Comparison of ENCODE assay signal across 8 mouse cellular contexts in genomic region chr15:79208758-79209439, GRCm38 (mm10). TPM values are rescaled to one million over a fixed set of nuclear protein-coding genes. Genes with fewer than 3 reads are reported as not detected.
DNase-seq lines count a peak whose midpoint lies in the region; ATAC-seq and TF ChIP-seq lines count a peak whose summit lies in the region.

No protein-coding gene starts in this region.

- peak in 1 of 2 experiments; percentile 25 for DNase-seq in cerebellum, adult 2 months
- DNase-seq in cerebellum, adult 9-10 months = no peak
- DNase-seq in gastrocnemius, postnatal 25 days = peak; percentile 63
- no peak for DNase-seq in liver, embryonic 13.5 days
- peak; percentile 57 to 64 for DNase-seq in spleen, postnatal 36 days (ENCODE audit: low spot score in 2 of 2)
- DNase-seq in cerebellum, adult 11 months = no peak

- no peaks in the 10 kb centered on the region for H3K9me3 ChIP-seq in E14TG2a.4 (ENCODE audit: low read length)
- H3K9me3 ChIP-seq in liver, embryonic 13.5 days (replicated peaks) = no peaks in the 10 kb centered on the region

- no peak for TF ChIP-seq CTCF in cerebellum, adult 2 months (IDR thresholded peaks at IDR 0.05; ENCODE audit: borderline replicate concordance, insufficient read depth, low read depth, low read length)
- TF ChIP-seq CTCF in E14TG2a.4 (conservative IDR thresholded peaks at IDR 0.05; ENCODE audit: low read length) = no peak

- no peak for TF ChIP-seq POLR2A in cerebellum, adult 2 months (IDR thresholded peaks at IDR 0.05; ENCODE audit: borderline replicate concordance, insufficient read depth, low read length)

- peak overlapping the region; percentile 26; the same call in 1 of the 2 replicates for H3K4me2 ChIP-seq in liver, embryonic 13.5 days

- H3K27ac ChIP-seq in cerebellum, adult 2 months (ENCODE audit: insufficient read depth, low read length) = 0 out of 2 replicates have a peak overlapping the region, but pooled peaks have one; percentile 57
- no peak overlapping the region for H3K27ac ChIP-seq in liver, embryonic 13.5 days

- no peaks in the 10 kb centered on the region for H3K4me1 ChIP-seq in cerebellum, adult 2 months (ENCODE audit: control insufficient read depth, insufficient read depth, low read length)
- peaks cover 74% of the 10 kb centered on the region for H3K4me1 ChIP-seq in E14TG2a.4 (replicated peaks; ENCODE audit: low read depth, low read length)
- H3K4me1 ChIP-seq in liver, embryonic 13.5 days (replicated peaks) = 0 out of 2 replicates have a peak, but pooled peaks cover 3% of the 10 kb centered on the region

- H3K27me3 ChIP-seq in cerebellum, adult 2 months (ENCODE audit: control insufficient read depth, insufficient read depth, low read length) = no peaks in the 10 kb centered on the region
- peaks cover 20% of the 10 kb centered on the region for H3K27me3 ChIP-seq in E14TG2a.4 (ENCODE audit: insufficient read depth, low read length)
- peaks cover 7% of the 10 kb centered on the region; the same call in 1 of the 2 replicates for H3K27me3 ChIP-seq in liver, embryonic 13.5 days

- H3K36me3 ChIP-seq in E14TG2a.4 (ENCODE audit: insufficient read depth, low read length) = peaks cover 20% of the 10 kb centered on the region
- H3K36me3 ChIP-seq in liver, embryonic 13.5 days = no peaks in the 10 kb centered on the region

- no peak overlapping the region for H3K9ac ChIP-seq in liver, embryonic 13.5 days

- 67% methylated on average over 27 of the region's 27 CpGs for WGBS in cerebellum, adult 2 months
- WGBS in liver, embryonic 13.5 days (ENCODE audit: insufficient replicate concordance) = 54% methylated on average over 27 of the region's 27 CpGs

- ATAC-seq in liver, embryonic 13.5 days (ENCODE audit: low read depth) = no peak; the same call in 1 of the 2 replicates
- ATAC-seq in erythroid progenitor cell, adult 5-6 weeks (replicated peaks; ENCODE audit: low FRiP score, poor library complexity, severe bottlenecking) = no peak

- H3K4me3 ChIP-seq in cerebellum, adult 2 months (replicated peaks; ENCODE audit: insufficient read depth, low read depth, low read length) = no peak overlapping the region
- peak overlapping the region; percentile 77 for H3K4me3 ChIP-seq in E14TG2a.4 (replicated peaks; ENCODE audit: low read length)
- H3K4me3 ChIP-seq in liver, embryonic 13.5 days (replicated peaks) = no peak overlapping the region

RNA-seq across cellular contexts. Expression of gene Pick1, which starts 20.1 kb away (rescaled TPM):
- 93.1 and 95.8 TPM in 2 replicates for polyA plus RNA-seq in cerebellum, adult 2 months (2012; rRNA removed)
- total RNA-seq in gastrocnemius, postnatal 25 days (2021) = 10 to 100 TPM; 24.8 to 28.5 TPM
- 10.5 and 10.6 TPM in 2 replicates for polyA plus RNA-seq in liver, embryonic 13.5 days (2015; fragmentation: Nextera tagmentation; extraction: Ambion mirVana)
- 2.9 and 3.4 TPM in 2 replicates for total RNA-seq in erythroid progenitor cell, adult 5-6 weeks (2015; ENCODE audit: low replicate concordance)
- 1.9 TPM in 1 of 2 replicates, not detected in the other for total RNA-seq in erythroid progenitor cell, adult 5-6 weeks (2017; ENCODE audit: low replicate concordance)

RNA-seq across cellular contexts. Expression of gene Gm49486, which starts 20.3 kb away (rescaled TPM):
- 0.33 and 0.67 TPM in 2 replicates for polyA plus RNA-seq in cerebellum, adult 2 months (2012; rRNA removed)
- total RNA-seq in gastrocnemius, postnatal 25 days (2021) = under 1 TPM; 0.23 to 0.54 TPM
- polyA plus RNA-seq in liver, embryonic 13.5 days (2015; fragmentation: Nextera tagmentation; extraction: Ambion mirVana) = not detected in 2 replicates
- not detected in 2 replicates for total RNA-seq in erythroid progenitor cell, adult 5-6 weeks (2015; ENCODE audit: low replicate concordance)
- total RNA-seq in erythroid progenitor cell, adult 5-6 weeks (2017; ENCODE audit: low replicate concordance) = not detected in 2 replicates

RNA-seq across cellular contexts. Expression of gene Sox10, which starts 43.9 kb away (rescaled TPM):
- polyA plus RNA-seq in cerebellum, adult 2 months (2012; rRNA removed) = 68.1 and 80.8 TPM in 2 replicates
- 1 to 10 TPM; 1.3 to 1.8 TPM for total RNA-seq in gastrocnemius, postnatal 25 days (2021)
- 0.06 and 0.10 TPM in 2 replicates for polyA plus RNA-seq in liver, embryonic 13.5 days (2015; fragmentation: Nextera tagmentation; extraction: Ambion mirVana)
- not detected in 2 replicates for total RNA-seq in erythroid progenitor cell, adult 5-6 weeks (2015; ENCODE audit: low replicate concordance)
- total RNA-seq in erythroid progenitor cell, adult 5-6 weeks (2017; ENCODE audit: low replicate concordance) = not detected in 2 replicates

RNA-seq across cellular contexts. Expression of gene Slc16a8, which starts 45.7 kb away (rescaled TPM):
- 0.47 and 1.7 TPM in 2 replicates for polyA plus RNA-seq in cerebellum, adult 2 months (2012; rRNA removed)
- under 1 TPM in 1 of 2 experiments, not detected in 1; 0.20 TPM for total RNA-seq in gastrocnemius, postnatal 25 days (2021)
- not detected in 2 replicates for polyA plus RNA-seq in liver, embryonic 13.5 days (2015; fragmentation: Nextera tagmentation; extraction: Ambion mirVana)
- total RNA-seq in erythroid progenitor cell, adult 5-6 weeks (2015; ENCODE audit: low replicate concordance) = not detected in 2 replicates
- not detected in 2 replicates for total RNA-seq in erythroid progenitor cell, adult 5-6 weeks (2017; ENCODE audit: low replicate concordance)

Comparison
In these comparisons a context has a peak if more than half of its experiments do, and no peak if none do; other contexts are left out.
1. DNase-seq: peak in gastrocnemius, postnatal 25 days (single experiment) and spleen, postnatal 36 days (2 of 2); none in cerebellum, adult 9-10 months (single experiment), liver, embryonic 13.5 days (single experiment) and cerebellum, adult 11 months (single experiment).
2. RNA of gene Pick1, which starts 20.1 kb away (total RNA-seq): 24.8 to 28.5 TPM in gastrocnemius, postnatal 25 days; 1.9 to 3.4 TPM in erythroid progenitor cell, adult 5-6 weeks; every median in the first group is over 4 times any median in the second.